Mouse (Mus musculus) stomach, embryonic 14.5 days (tissue): ENCODE results near the gene Lypd6b. TPM values are rescaled to one million over a fixed set of nuclear protein-coding genes. Genes with fewer than 3 reads are reported as not detected.

Source experiments
- ATAC-seq: fragments of 200-750 bp; cut with Nextera tagmentation; 2 replicates; pipeline ENCODE4 v1.8.0; 2017; ENCODE audit warnings: low read depth, moderate TSS enrichment; ENCODE audit not compliant: insufficient number of reproducible peaks, insufficient read depth, low FRiP score
- H3K27ac ChIP-seq: fragments of 300-500 bp; sonication (generic); 2 replicates; pipeline ENCODE4 v1.5.1; 2014; ENCODE audit warnings: mild to moderate bottlenecking, low read length, moderate library complexity, mixed read lengths
- H3K27me3 ChIP-seq: fragments of 300-500 bp; sonication (generic); 2 replicates; pipeline ENCODE4 v1.6.1; 2014; ENCODE audit warnings: low read length, control low read depth, mixed read lengths; ENCODE audit not compliant: control insufficient read depth, insufficient read depth
- H3K36me3 ChIP-seq: fragments of 300-500 bp; sonication (generic); 2 replicates; pipeline ENCODE4 v1.6.1; 2014; ENCODE audit warnings: mild to moderate bottlenecking, control low read depth, low read length, moderate library complexity, mixed read lengths; ENCODE audit not compliant: control insufficient read depth, insufficient read depth
- H3K4me1 ChIP-seq: fragments of 300-500 bp; sonication (generic); 2 replicates; pipeline ENCODE4 v1.6.1; 2014; ENCODE audit warnings: low read length, control low read depth, mixed read lengths; ENCODE audit not compliant: control insufficient read depth, insufficient read depth
- H3K4me2 ChIP-seq: fragments of 300-500 bp; sonication (generic); replicated peaks from 2 replicates; pipeline ENCODE4 v1.6.1; 2014; ENCODE audit warnings: low read depth, low read length, control low read depth
- H3K4me3 ChIP-seq: fragments of 300-500 bp; sonication (generic); 2 replicates; pipeline ENCODE4 v1.5.1; 2014; ENCODE audit warnings: low read depth, low read length, control low read depth
- H3K9ac ChIP-seq: fragments of 300-500 bp; sonication (generic); replicated peaks from 2 replicates; pipeline ENCODE4 v1.6.1; 2014; ENCODE audit warnings: low read depth, mild to moderate bottlenecking, control low read depth, low read length, moderate library complexity, mixed read lengths
- H3K9me3 ChIP-seq: fragments of 300-500 bp; sonication (generic); 2 replicates; pipeline ENCODE4 v1.6.1; 2016; ENCODE audit warnings: low read depth, low read length, control low read depth; ENCODE audit not compliant: control insufficient read depth
- WGBS: fragments of 180-500 bp; shearing (Covaris S2); extraction: QIAGEN DNeasy Blood & Tissue Kit; methylation state at CpG from one replicate; pipeline ENCODE4 v1.1.7; 2014; 5-methylcytosine and 5-hydroxymethylcytosine counted together
- polyA plus RNA-seq: library from polyadenylated mRNA; unstranded; fragments of >200 nt; fragmentation: Nextera tagmentation; extraction: Ambion mirVana; gene quantifications from 2 replicates; pipeline ENCODE4 v1.2.1, GENCODE M21; 2014

Lypd6b gene
- polyA plus RNA-seq, 1 experiment from 2014 or later = 29.6 TPM

- H3K9ac ChIP-seq = no peak overlapping the region
- no peaks in the 10 kb centered on the region for H3K27me3 ChIP-seq
- no peak overlapping the region for H3K27ac ChIP-seq
- H3K36me3 ChIP-seq = no peaks in the 10 kb centered on the region
- WGBS = 63% methylated on average over 14 of the region's 14 CpGs
- H3K4me3 ChIP-seq = no peak overlapping the region
- H3K4me1 ChIP-seq = peaks cover 20% of the 10 kb centered on the region
- H3K9me3 ChIP-seq = no peaks in the 10 kb centered on the region
- peak; percentile 33; the same call in 1 of the 2 replicates for ATAC-seq
- H3K4me2 ChIP-seq = no peak overlapping the region
Observed at GRCm38 (mm10) chr2:49745094-49745781, 42.2 kb upstream of the Lypd6b start.

DNA sequence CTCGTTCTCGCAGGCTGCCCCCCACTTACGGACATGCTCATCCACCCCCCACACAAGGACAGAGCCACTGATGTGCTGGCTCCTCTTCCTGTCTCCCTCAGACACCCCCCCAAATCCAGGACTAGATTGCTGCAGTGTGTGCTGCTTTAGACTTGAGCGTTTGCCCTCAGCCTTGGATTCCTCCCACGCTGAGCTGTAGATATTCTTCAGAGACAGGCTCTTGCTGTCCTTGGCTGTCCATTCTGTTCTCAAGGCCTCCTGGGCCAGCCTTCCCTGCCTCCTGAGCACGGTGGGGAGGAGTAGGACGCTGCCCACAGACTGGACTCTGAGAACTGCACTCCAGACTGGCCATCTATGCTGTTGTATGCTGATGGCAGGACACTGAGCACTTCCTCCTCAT lies 40.5 kb upstream of the Lypd6b start:
- Histone ChIP-seq H3K9ac (no peak overlapping the region), H3K9me3 (no peaks in the 10 kb centered on the region), H3K27me3 (no peaks in the 10 kb centered on the region), H3K4me3 (no peak overlapping the region), H3K4me1 (peaks cover 20% of the 10 kb centered on the region), H3K4me2 (no peak overlapping the region), H3K27ac (no peak overlapping the region), H3K36me3 (no peaks in the 10 kb centered on the region)
- WGBS = 77% methylated on average over 7 of the region's 7 CpGs
- ATAC-seq = no peak

- peaks cover 20% of the 10 kb centered on the region for H3K4me1 ChIP-seq
- no peaks in the 10 kb centered on the region for H3K36me3 ChIP-seq
- no peak overlapping the region for H3K4me3 ChIP-seq
- no peak overlapping the region for H3K9ac ChIP-seq
- WGBS = 89% methylated on average over 2 of the region's 2 CpGs
- ATAC-seq = no peak
- no peak overlapping the region for H3K4me2 ChIP-seq
- no peak overlapping the region for H3K27ac ChIP-seq
- H3K27me3 ChIP-seq = no peaks in the 10 kb centered on the region
- H3K9me3 ChIP-seq = no peaks in the 10 kb centered on the region
Observed at GRCm38 (mm10) chr2:49747670-49748069, 39.8 kb upstream of the Lypd6b start.

DNA sequence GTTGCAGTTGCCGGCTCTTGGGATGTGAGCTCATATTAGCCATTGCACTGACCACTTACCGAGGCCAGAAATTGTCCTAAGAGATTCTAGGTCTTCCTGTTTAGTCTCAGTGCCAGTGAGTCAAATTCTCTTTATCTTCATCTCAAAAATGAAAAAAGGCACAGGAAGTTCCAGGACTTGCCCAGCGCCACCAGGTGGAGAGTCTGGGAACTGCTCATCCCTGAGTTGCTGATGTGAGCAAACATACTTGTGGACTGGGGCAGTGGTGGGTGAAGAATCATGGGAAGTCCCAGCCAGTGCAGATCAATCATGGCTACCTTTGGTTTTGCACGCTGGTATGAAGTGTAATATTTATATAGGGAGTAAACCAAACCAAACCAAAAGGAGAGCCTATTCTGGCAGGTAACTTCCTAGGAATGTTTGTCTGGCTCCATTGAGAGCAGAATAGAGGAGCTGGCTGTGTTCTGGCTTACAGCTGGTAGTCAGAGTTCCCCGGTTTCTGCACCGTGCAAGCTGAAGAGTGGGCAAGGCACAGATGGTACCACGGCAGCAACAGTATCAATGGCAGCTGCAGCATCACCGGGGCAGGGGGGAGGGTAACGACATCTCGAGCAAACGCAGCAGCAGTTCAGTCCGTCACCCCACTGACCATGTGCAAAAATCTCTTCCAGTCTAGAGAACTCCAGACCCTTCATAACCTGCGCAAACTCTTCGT lies 38.7 kb upstream of the Lypd6b start:
- no peak overlapping the region for H3K4me3 ChIP-seq
- ATAC-seq = no peak
- WGBS = 73% methylated on average over 14 of the region's 14 CpGs
- no peaks in the 10 kb centered on the region for H3K9me3 ChIP-seq
- H3K27ac ChIP-seq = no peak overlapping the region
- no peaks in the 10 kb centered on the region for H3K27me3 ChIP-seq
- H3K9ac ChIP-seq = no peak overlapping the region
- no peak overlapping the region for H3K4me2 ChIP-seq
- H3K4me1 ChIP-seq = peaks cover 16% of the 10 kb centered on the region
- H3K36me3 ChIP-seq = no peaks in the 10 kb centered on the region

DNA sequence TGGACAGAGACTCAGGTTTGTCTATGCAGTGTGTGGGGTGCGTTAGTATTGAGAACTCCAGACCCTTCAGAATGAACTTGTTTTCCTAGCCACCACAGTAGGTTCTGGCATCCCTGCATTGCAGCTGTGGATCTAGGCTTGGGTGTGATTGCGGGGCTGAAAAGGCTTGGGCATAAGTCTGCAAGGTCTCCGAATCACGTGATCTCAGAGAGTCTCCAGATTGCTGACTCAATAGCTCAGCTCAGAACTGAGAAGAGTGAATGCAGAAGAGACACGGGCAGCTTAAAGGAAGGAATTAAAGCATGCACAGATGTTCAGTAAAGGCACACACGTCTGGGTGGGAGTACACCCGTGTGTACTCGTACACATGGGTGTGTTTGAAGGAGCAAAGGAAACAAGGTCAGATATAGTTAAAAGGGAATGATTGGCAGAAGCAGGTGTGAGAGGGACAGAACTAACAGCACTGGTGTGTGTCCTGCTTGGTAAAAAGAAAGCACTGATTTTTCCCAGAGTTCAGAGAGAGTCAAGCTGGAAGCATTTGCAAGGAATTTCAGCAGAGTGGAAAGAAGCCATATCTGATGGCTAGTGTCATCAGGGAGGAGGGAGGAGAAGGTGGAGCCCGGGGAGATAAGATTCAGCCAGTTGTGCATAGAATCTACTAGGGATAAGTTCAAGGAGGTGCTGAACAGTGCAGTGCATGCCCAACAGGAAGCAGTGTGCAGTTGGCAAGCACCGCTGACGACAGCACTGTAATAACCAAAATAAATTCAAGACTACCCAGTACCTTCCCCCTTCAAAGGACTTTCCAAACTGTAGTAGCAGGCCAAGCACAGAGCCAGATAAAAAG lies 37.5 kb upstream of the Lypd6b start:
- H3K9me3 ChIP-seq = no peaks in the 10 kb centered on the region
- no peak overlapping the region for H3K9ac ChIP-seq
- no peaks in the 10 kb centered on the region for H3K36me3 ChIP-seq
- no peak overlapping the region for H3K27ac ChIP-seq
- 69% methylated on average over 11 of the region's 11 CpGs for WGBS
- no peaks in the 10 kb centered on the region for H3K27me3 ChIP-seq
- H3K4me1 ChIP-seq = peaks cover 5% of the 10 kb centered on the region
- no peak overlapping the region for H3K4me2 ChIP-seq
- no peak overlapping the region for H3K4me3 ChIP-seq
- 0 out of 2 replicates have a peak, but pooled peaks have one; percentile 29 for ATAC-seq

- Histone ChIP-seq H3K36me3 (no peaks in the 10 kb centered on the region), H3K4me2 (no peak overlapping the region), H3K4me1 (peaks cover 5% of the 10 kb centered on the region; the same call in 1 of the 2 replicates), H3K9me3 (no peaks in the 10 kb centered on the region), H3K27ac (no peak overlapping the region), H3K27me3 (no peaks in the 10 kb centered on the region), H3K9ac (no peak overlapping the region), H3K4me3 (no peak overlapping the region)
- 82% methylated on average over 10 of the region's 10 CpGs for WGBS
- ATAC-seq = no peak
Observed at GRCm38 (mm10) chr2:49751544-49752210, 35.8 kb upstream of the Lypd6b start.

DNA sequence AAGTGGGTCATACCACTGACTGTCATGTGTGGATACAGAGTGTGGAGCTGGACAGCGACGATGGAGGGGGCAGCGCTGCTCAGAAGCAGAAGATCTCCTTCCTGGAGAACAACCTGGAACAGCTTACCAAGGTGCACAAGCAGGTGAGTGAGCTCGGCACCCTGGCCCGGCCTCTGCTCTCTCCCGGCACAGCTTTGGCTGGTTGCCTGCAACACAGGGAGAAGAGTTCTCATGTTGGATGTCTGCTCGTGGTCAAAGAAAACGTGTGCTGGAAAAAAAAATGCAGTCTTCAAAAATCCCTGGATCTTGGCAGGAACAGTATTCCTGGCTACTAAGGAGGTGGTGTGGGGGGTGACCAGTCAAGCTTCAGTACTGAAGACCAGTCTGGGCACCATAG lies 35.3 kb upstream of the Lypd6b start:
- Histone ChIP-seq H3K9ac (no peak overlapping the region), H3K4me1 (peaks cover 5% of the 10 kb centered on the region; the same call in 1 of the 2 replicates), H3K4me2 (no peak overlapping the region), H3K36me3 (no peaks in the 10 kb centered on the region), H3K27ac (no peak overlapping the region), H3K4me3 (no peak overlapping the region), H3K9me3 (no peaks in the 10 kb centered on the region), H3K27me3 (no peaks in the 10 kb centered on the region)
- WGBS = 81% methylated on average over 8 of the region's 8 CpGs
- ATAC-seq = no peak

GRCm38 (mm10) chr2:49753062-49753461 lies 34.4 kb upstream of the Lypd6b start:
- Histone ChIP-seq H3K9me3 (no peaks in the 10 kb centered on the region), H3K36me3 (no peaks in the 10 kb centered on the region), H3K4me3 (no peak overlapping the region), H3K4me1 (peaks cover 5% of the 10 kb centered on the region; the same call in 1 of the 2 replicates), H3K4me2 (no peak overlapping the region), H3K9ac (no peak overlapping the region), H3K27ac (no peak overlapping the region), H3K27me3 (no peaks in the 10 kb centered on the region)
- 94% methylated on average over 3 of the region's 3 CpGs for WGBS
- no peak for ATAC-seq
